Mouse (Mus musculus) B cell, adult 67 days (primary cell): ENCODE results near the gene Gls. TPM values are rescaled to one million over a fixed set of nuclear protein-coding genes. Genes with fewer than 3 reads are reported as not detected.

Experiments
- total RNA-seq, 2 experiments: library from RNA; stranded (reverse); gene quantifications; 4 replicates each; pipeline ENCODE4 v1.2.4; 2023

Gene Gls
- 100 to 1,000 TPM; 218 to 251 TPM for total RNA-seq

DNA sequence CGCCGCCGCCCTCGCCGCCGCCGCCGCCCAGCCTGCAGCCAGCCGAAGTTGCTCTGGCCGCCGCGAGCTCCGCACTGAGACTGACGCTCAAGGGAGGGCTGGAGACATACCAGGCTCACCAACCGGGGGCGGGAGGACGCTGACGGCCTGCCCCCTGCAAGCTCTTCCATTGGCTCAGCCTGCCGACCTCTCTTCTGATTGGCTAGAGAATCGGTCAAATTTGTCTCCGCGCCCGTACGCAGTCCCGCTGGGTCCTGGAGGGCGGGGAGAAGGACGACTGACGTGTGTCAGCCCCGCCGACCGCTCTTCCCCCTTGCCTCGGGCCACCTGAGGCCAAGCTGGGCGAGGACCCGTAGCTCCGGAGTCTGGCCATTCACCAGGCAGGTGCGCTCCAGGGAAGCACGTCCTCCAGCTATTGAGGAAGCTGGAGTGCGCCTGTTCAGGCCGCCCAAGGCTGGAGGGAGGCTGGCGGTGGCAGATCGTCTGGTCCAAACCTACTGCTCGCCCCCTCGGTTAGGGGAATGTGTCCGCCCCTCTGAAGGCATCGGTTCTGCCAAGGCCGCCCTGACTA lies at the start of gene Gls:
Gene Gls, minus strand, starts transcription at position 90 of the 571 bp plus-strand sequence.

DNA sequence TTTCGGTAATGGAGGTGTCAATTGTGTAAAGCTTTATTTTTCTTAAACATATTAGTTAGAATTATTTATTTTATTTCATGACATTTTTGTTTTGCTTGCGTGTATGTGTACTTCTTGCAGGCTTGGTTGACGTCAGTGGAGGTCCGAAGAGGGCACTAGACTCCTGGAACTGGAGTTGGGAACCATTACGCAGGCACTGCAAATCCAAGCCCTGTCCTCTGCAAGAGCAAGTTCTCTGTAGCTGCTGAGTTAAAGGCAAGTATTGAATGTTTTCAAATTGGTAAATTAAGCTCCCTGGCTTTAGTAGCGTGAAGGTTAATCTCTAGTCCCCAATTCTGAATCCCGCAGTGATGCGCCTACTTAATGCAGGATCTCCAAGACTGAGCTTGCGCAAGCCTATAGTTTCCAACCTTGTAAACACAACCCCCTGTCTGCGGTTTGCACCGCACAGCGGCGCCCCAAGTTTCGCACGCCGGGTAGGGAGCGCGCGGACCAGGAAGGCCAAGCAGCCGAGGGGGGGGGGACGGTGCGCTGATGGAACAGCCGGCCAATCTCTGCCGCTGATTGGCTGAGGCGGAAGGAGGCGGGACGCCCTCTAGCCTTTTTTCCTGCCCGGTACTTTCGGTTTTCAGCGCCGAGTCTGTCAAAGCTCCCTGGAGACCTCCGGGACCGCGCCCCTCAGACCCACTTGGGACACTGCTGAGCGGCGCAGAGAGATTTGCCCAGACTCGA lies 114.0 kb downstream of the Gls start, which contains the start of gene Stat1:
Gene Stat1, plus strand, starts transcription at position 581 of the 732 bp plus-strand sequence.

Other genes with a start within 250 kb of the Gls start
- 10 to 100 TPM; 65.0 to 74.3 TPM for gene Stat4, start 246.1 kb downstream of the Gls start, total RNA-seq
- 100 to 1,000 TPM; 145 to 202 TPM for gene Stat1, start 113.8 kb downstream of the Gls start, total RNA-seq